Mouse (Mus musculus) heart, embryonic 14.5 days (tissue): ENCODE measurements at regions not wholly inside any gene's neighbourhood (a gene's known extent, or its start where the extent isn't known, plus 50 kb on each side); places are given as distances from the start of the nearest gene placed in this dataset.

ENCODE experiments used
- ATAC-seq: fragments of 200-750 bp; cut with Nextera tagmentation; 2 replicates; pipeline ENCODE4 v1.8.0; 2017; ENCODE audit warnings: low read depth, moderate TSS enrichment; ENCODE audit not compliant: insufficient number of reproducible peaks, insufficient read depth, low FRiP score
- H3K27ac ChIP-seq, 2 experiments: fragments of 200-500 bp in 1 of 2; fragments of 300-500 bp in 1 of 2; sonication (generic) in 1 of 2; replicated peaks in 1 of 2; 2 replicates each; pipeline ENCODE4 v1.5.1; 2012 to 2014; ENCODE audit warnings: low read depth in 2 of 2, low read length in 2 of 2, control low read depth in 1 of 2, mild to moderate bottlenecking in 1 of 2, mixed read lengths in 1 of 2; ENCODE audit not compliant: control insufficient read depth in 1 of 2, insufficient read depth in 1 of 2
- H3K27me3 ChIP-seq: fragments of 300-500 bp; sonication (generic); 2 replicates; pipeline ENCODE4 v1.6.1; 2014; ENCODE audit warnings: mild to moderate bottlenecking, low read length, control low read depth; ENCODE audit not compliant: control insufficient read depth, insufficient read depth
- H3K36me3 ChIP-seq: fragments of 300-500 bp; sonication (generic); 2 replicates; pipeline ENCODE4 v1.6.1; 2014; ENCODE audit warnings: mild to moderate bottlenecking, control low read depth, low read length, mixed read lengths; ENCODE audit not compliant: control insufficient read depth, insufficient read depth
- H3K4me1 ChIP-seq, 2 experiments: fragments of 200-500 bp in 1 of 2; fragments of 300-500 bp in 1 of 2; sonication (generic) in 1 of 2; 2 replicates each; pipeline ENCODE4 v1.6.1; 2012 to 2014; ENCODE audit warnings: low read length in 2 of 2, control low read depth in 1 of 2, mixed read lengths in 1 of 2; ENCODE audit not compliant: control insufficient read depth in 2 of 2, insufficient read depth in 2 of 2
- H3K4me2 ChIP-seq: fragments of 300-500 bp; sonication (generic); 2 replicates; pipeline ENCODE4 v1.6.1; 2014; ENCODE audit warnings: mild to moderate bottlenecking, low read length
- H3K4me3 ChIP-seq, 2 experiments: fragments of 200-500 bp in 1 of 2; fragments of 300-500 bp in 1 of 2; sonication (generic) in 1 of 2; 2 replicates each; pipeline ENCODE4 v1.5.1; 2012 to 2014; ENCODE audit warnings: low read length in 2 of 2, mild to moderate bottlenecking in 2 of 2, control low read depth in 1 of 2, low read depth in 1 of 2, moderate library complexity in 1 of 2; ENCODE audit not compliant: control insufficient read depth in 1 of 2, insufficient read depth in 1 of 2
- H3K9ac ChIP-seq: fragments of 300-500 bp; sonication (generic); 2 replicates; pipeline ENCODE4 v1.6.1; 2014; ENCODE audit warnings: mild to moderate bottlenecking, low read length
- H3K9me3 ChIP-seq: fragments of 300-500 bp; sonication (generic); 2 replicates; pipeline ENCODE4 v1.6.1; 2016; ENCODE audit warnings: low read length, control low read depth; ENCODE audit not compliant: control insufficient read depth
- WGBS: fragments of 180-500 bp; shearing (Covaris S2); extraction: QIAGEN DNeasy Blood & Tissue Kit; methylation state at CpG from one replicate; pipeline ENCODE4 v1.1.7; 2014; 5-methylcytosine and 5-hydroxymethylcytosine counted together

GRCm38 (mm10) chr10:47365016-47365538 lies 1787.4 kb downstream of the Hace1 start:
- Histone ChIP-seq H3K9me3 (no peaks in the 10 kb centered on the region), H3K4me3 (no peak overlapping the region), H3K27me3 (no peaks in the 10 kb centered on the region), H3K4me1 (no peaks in the 10 kb centered on the region), H3K9ac (no peak overlapping the region), H3K4me2 (no peak overlapping the region), H3K36me3 (no peaks in the 10 kb centered on the region), H3K27ac (no peak overlapping the region)
- no peak for ATAC-seq
- 80% methylated on average over 1 of the region's 1 CpGs for WGBS

- Histone ChIP-seq H3K9ac (no peak overlapping the region), H3K4me1 (no peaks in the 10 kb centered on the region), H3K27me3 (no peaks in the 10 kb centered on the region), H3K9me3 (no peaks in the 10 kb centered on the region), H3K27ac (no peak overlapping the region), H3K4me2 (no peak overlapping the region), H3K4me3 (no peak overlapping the region), H3K36me3 (no peaks in the 10 kb centered on the region)
- 38% methylated on average over 2 of the region's 2 CpGs for WGBS
- no peak for ATAC-seq
Observed at GRCm38 (mm10) chr10:47366804-47367203, 1789.2 kb downstream of the Hace1 start.

GRCm38 (mm10) chr10:47403492-47403891 lies 1825.9 kb downstream of the Hace1 start:
- ATAC-seq = no peak
- H3K36me3 ChIP-seq = no peaks in the 10 kb centered on the region
- no peaks in the 10 kb centered on the region for H3K4me1 ChIP-seq
- H3K27me3 ChIP-seq = no peaks in the 10 kb centered on the region
- H3K9me3 ChIP-seq = no peaks in the 10 kb centered on the region
- no peak overlapping the region for H3K4me3 ChIP-seq
- WGBS = 64% methylated on average over 1 of the region's 1 CpGs
- no peak overlapping the region for H3K9ac ChIP-seq
- no peak overlapping the region for H3K27ac ChIP-seq
- H3K4me2 ChIP-seq = no peak overlapping the region

GRCm38 (mm10) chr10:47426505-47426904 lies 1848.9 kb downstream of the Hace1 start:
- Histone ChIP-seq H3K36me3 (no peaks in the 10 kb centered on the region), H3K9ac (no peak overlapping the region), H3K4me2 (no peak overlapping the region), H3K9me3 (no peaks in the 10 kb centered on the region), H3K4me1 (peaks cover 4 to 9% of the 10 kb centered on the region in 2 experiments; a peak in 2 of 4 replicates), H3K27me3 (no peaks in the 10 kb centered on the region), H3K27ac (0 out of 4 replicates have a peak overlapping the region, but pooled peaks of 1 of the 2 experiments have one; percentile 9), H3K4me3 (no peak overlapping the region)
- 14% methylated on average over 7 of the region's 7 CpGs for WGBS
- peak; percentile 88 for ATAC-seq
